Mouse (Mus musculus) left cerebral cortex, adult 2 months (tissue): ENCODE measurements around the gene Asic2. TPM values are rescaled to one million over a fixed set of nuclear protein-coding genes. Genes with fewer than 3 reads are reported as not detected.

ENCODE experiments used
- DNase-seq, 2 experiments: peaks; one replicate each; pipeline ENCODE4 v3.0.0; 2021 to 2022; ENCODE audit warnings: low spot score in 2 of 2, mixed read lengths in 1 of 2; ENCODE audit errors: extremely low spot score in 1 of 2
- H3K27ac ChIP-seq: fragments of 200-600 bp; 2 replicates; pipeline ENCODE4 v1.8.1; 2022
- H3K4me3 ChIP-seq: fragments of 200-600 bp; 2 replicates; pipeline ENCODE4 v1.8.1; 2022
- CTCF ChIP-seq: fragments of 200-600 bp; IDR thresholded peaks from 2 replicates; pipeline ENCODE4 v1.8.1; 2022; ENCODE audit warnings: antibody characterized with exemption, mild to moderate bottlenecking, moderate library complexity
- intact Hi-C: fragments of 180-260 bp; cut with DNase I; formaldehyde crosslinking; loops from one replicate; pipeline ENCODE4 v1.15.1; 2025
- total RNA-seq, 2 experiments: library from RNA; stranded (reverse); gene quantifications; 2 replicates each; pipeline ENCODE4 v1.2.3; 2021

Asic2 gene
- total RNA-seq, 2 experiments from 2014 or later: 65.7 to 75.2 TPM

GRCm38 (mm10) chr11:80878026-80878425 is 1090.2 kb downstream of the Asic2 start:
- intact Hi-C loops: no loop called here
- no peak for TF ChIP-seq CTCF
- no peak for DNase-seq
- Histone ChIP-seq H3K4me3 (no peak overlapping the region), H3K27ac (no peak overlapping the region)

GRCm38 (mm10) chr11:80877131-80877651 is 1091.1 kb downstream of the Asic2 start:
- no peak for TF ChIP-seq CTCF
- DNase-seq: peak; percentile 41 to 54
- intact Hi-C loops: no loop called here
- Histone ChIP-seq H3K27ac (peak overlapping the region; percentile 56), H3K4me3 (no peak overlapping the region)

- H3K4me3 ChIP-seq: no peak overlapping the region
- TF ChIP-seq CTCF: peak; percentile 73
- no peak overlapping the region for H3K27ac ChIP-seq
- intact Hi-C loops: no loop called here
- DNase-seq: peak in 1 of 2 experiments; percentile 49
These were observed 1095.5 kb downstream of the Asic2 start for GRCm38 (mm10) chr11:80872509-80873474.

- Histone ChIP-seq H3K4me3 (no peak overlapping the region), H3K27ac (no peak overlapping the region)
- no peak for DNase-seq
- no peak for TF ChIP-seq CTCF
- intact Hi-C loops: no loop called here
These were observed 1100.2 kb downstream of the Asic2 start for GRCm38 (mm10) chr11:80868039-80868438.

GRCm38 (mm10) chr11:80862941-80863340 is 1105.3 kb downstream of the Asic2 start:
- TF ChIP-seq CTCF: no peak
- intact Hi-C loops: no loop called here
- DNase-seq: no peak
- Histone ChIP-seq H3K27ac (no peak overlapping the region), H3K4me3 (no peak overlapping the region)

GRCm38 (mm10) chr11:80858065-80858464 is 1110.2 kb downstream of the Asic2 start, which contains the start of gene Spaca3:
TSS of gene Spaca3 (plus strand) at chr11:80858365.
- Histone ChIP-seq H3K27ac (no peak within 1 kb of the TSS), H3K4me3 (no peak within 1 kb of the TSS)
- intact Hi-C loops: no loop called here
- DNase-seq: no peak
- no peak for TF ChIP-seq CTCF

GRCm38 (mm10) chr11:80856827-80857226 is 1111.4 kb downstream of the Asic2 start:
- no peak overlapping the region for H3K4me3 ChIP-seq
- no peak for TF ChIP-seq CTCF
- H3K27ac ChIP-seq: no peak overlapping the region
- intact Hi-C loops: no loop called here
- no peak for DNase-seq

- DNase-seq: no peak
- H3K4me3 ChIP-seq: no peak overlapping the region
- intact Hi-C loops: no loop called here
- no peak overlapping the region for H3K27ac ChIP-seq
- no peak for TF ChIP-seq CTCF
These were observed 1113.3 kb downstream of the Asic2 start for GRCm38 (mm10) chr11:80854908-80855307.

- no peak overlapping the region for H3K27ac ChIP-seq
- intact Hi-C loops: no loop called here
These were observed 1113.8 kb downstream of the Asic2 start for GRCm38 (mm10) chr11:80854430-80854829.

GRCm38 (mm10) chr11:80853014-80853413 is 1115.2 kb downstream of the Asic2 start:
- Histone ChIP-seq H3K4me3 (no peak overlapping the region), H3K27ac (no peak overlapping the region)
- DNase-seq: peak in 1 of 2 experiments; percentile 16
- no peak for TF ChIP-seq CTCF
- intact Hi-C loops: no loop called here

More at GRCm38 (mm10) chr11:80854430-80854829, 1113.8 kb downstream of the Asic2 start:
- no peak for DNase-seq
- H3K4me3 ChIP-seq: no peak overlapping the region
- TF ChIP-seq CTCF: no peak

- no peak overlapping the region for H3K27ac ChIP-seq
- TF ChIP-seq CTCF: peak; percentile 56
- intact Hi-C loops: no loop called here
These were observed 1116.4 kb downstream of the Asic2 start for GRCm38 (mm10) chr11:80851859-80852258.

GRCm38 (mm10) chr11:80848131-80848530 is 1120.1 kb downstream of the Asic2 start:
- no peak overlapping the region for H3K27ac ChIP-seq
- H3K4me3 ChIP-seq: no peak overlapping the region
- TF ChIP-seq CTCF: no peak
- no peak for DNase-seq
- intact Hi-C loops: no loop called here

More at GRCm38 (mm10) chr11:80851859-80852258, 1116.4 kb downstream of the Asic2 start:
- H3K4me3 ChIP-seq: no peak overlapping the region
- no peak for DNase-seq
